In the genomic region with DNA sequence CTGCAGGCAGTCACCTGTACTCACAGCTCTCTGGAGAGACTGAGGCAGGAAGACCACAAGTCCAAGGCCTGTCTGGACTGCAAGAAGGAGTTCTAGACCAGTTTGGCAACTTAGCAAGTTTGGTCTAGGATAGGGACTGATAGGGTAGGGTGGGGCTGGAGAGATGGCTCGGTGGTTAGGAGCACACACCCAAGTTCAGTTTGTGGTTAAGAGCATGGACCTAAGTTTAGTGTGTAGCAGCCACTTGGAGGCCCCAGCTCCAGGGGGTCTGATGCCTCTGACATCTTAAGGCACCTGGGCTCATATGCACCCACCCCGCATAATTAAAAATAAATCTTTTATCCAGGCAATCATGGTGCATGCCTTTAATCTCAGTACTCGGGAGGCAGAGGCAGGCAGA, we compare ENCODE assay signal across 24 mouse cellular contexts. TPM values are rescaled to one million over a fixed set of nuclear protein-coding genes. Genes with fewer than 3 reads are reported as not detected.
A peak's percentile ranks its signal among the peaks of the same experiment; 100 is the strongest.
DNase-seq lines count a peak whose midpoint lies in the region; ATAC-seq and TF ChIP-seq lines count a peak whose summit lies in the region.
"Had no signal": no experiment of that assay in that cellular context is flagged by ENCODE, and none has a peak within 500 bp of the region (broad histone marks: within the 10 kb centered on the region; RNA-seq: fewer than 3 reads in every experiment).

No protein-coding gene starts in this region.

- H3K4me2 ChIP-seq in neural tube, embryonic 12.5 days (replicated peaks) = no peak overlapping the region
- H3K4me2 ChIP-seq in neural tube, embryonic 15.5 days = no peak overlapping the region
- H3K4me2 ChIP-seq in liver, embryonic 14.5 days (ENCODE audit: low read depth) = peak overlapping the region; percentile 5; the same call in 1 of the 2 replicates
- H3K4me2 ChIP-seq: embryonic facial prominence, embryonic 12.5 days; forebrain, embryonic 15.5 days; neural tube, embryonic 13.5 days had no signal

- no peak overlapping the region for H3K4me3 ChIP-seq in neural tube, embryonic 12.5 days
- no peak overlapping the region for H3K4me3 ChIP-seq in neural tube, embryonic 15.5 days (replicated peaks)
- H3K4me3 ChIP-seq in liver, embryonic 14.5 days (ENCODE audit: insufficient read depth in 1 of 2, low read depth in 2 of 2, low read length in 2 of 2) = no peak overlapping the region
- H3K4me3 ChIP-seq: embryonic facial prominence, embryonic 12.5 days; erythroblast, embryonic 14.5 days; forebrain, embryonic 15.5 days; heart, embryonic 10.5 days; hindbrain, embryonic 10.5 days; layer of hippocampus, adult 2 months; neural tube, embryonic 13.5 days had no signal

- H3K9me3 ChIP-seq in neural tube, embryonic 12.5 days = no peaks in the 10 kb centered on the region
- no peaks in the 10 kb centered on the region for H3K9me3 ChIP-seq in neural tube, embryonic 15.5 days (replicated peaks)
- no peaks in the 10 kb centered on the region for H3K9me3 ChIP-seq in liver, embryonic 14.5 days (ENCODE audit: control insufficient read depth, low read length)
- H3K9me3 ChIP-seq: embryonic facial prominence, embryonic 12.5 days; forebrain, embryonic 15.5 days; heart, embryonic 10.5 days; hindbrain, embryonic 10.5 days; neural tube, embryonic 13.5 days had no signal

- no peaks in the 10 kb centered on the region for H3K4me1 ChIP-seq in neural tube, embryonic 12.5 days
- H3K4me1 ChIP-seq in neural tube, embryonic 15.5 days = no peaks in the 10 kb centered on the region; the same call in 1 of the 2 replicates
- peaks cover 23 to 44% of the 10 kb centered on the region in 2 experiments for H3K4me1 ChIP-seq in liver, embryonic 14.5 days (replicated peaks; ENCODE audit: control insufficient read depth in 2 of 2, insufficient read depth in 2 of 2, low read length in 1 of 2)
- H3K4me1 ChIP-seq: embryonic facial prominence, embryonic 12.5 days; forebrain, embryonic 15.5 days; heart, embryonic 10.5 days; hindbrain, embryonic 10.5 days had no signal

- TF ChIP-seq CTCF in liver, embryonic 14.5 days (IDR thresholded peaks at IDR 0.05; ENCODE audit: low read depth) = no peak

- ATAC-seq in neural tube, embryonic 12.5 days (ENCODE audit: low FRiP score, low read depth) = 0 out of 2 replicates have a peak, but pooled peaks have one; percentile 21
- no peak for ATAC-seq in neural tube, embryonic 15.5 days (ENCODE audit: low FRiP score)
- peak; percentile 79 for ATAC-seq in erythroid progenitor cell, adult 5-6 weeks (replicated peaks; ENCODE audit: low FRiP score, poor library complexity, severe bottlenecking)
- peak; percentile 80 for ATAC-seq in liver, embryonic 14.5 days (ENCODE audit: insufficient read depth)
- ATAC-seq: forebrain, embryonic 15.5 days; hindbrain, embryonic 16.5 days had no signal

- intact Hi-C loops in left cerebral cortex, postnatal 14 days (cut with DNase I) = loop anchor here (10.0 kb wide), 1 partner anchor 292 kb away; no protein-coding TSS in a partner anchor

- no peak overlapping the region for H3K9ac ChIP-seq in neural tube, embryonic 12.5 days
- no peak overlapping the region for H3K9ac ChIP-seq in neural tube, embryonic 15.5 days (replicated peaks)
- H3K9ac ChIP-seq in liver, embryonic 14.5 days (replicated peaks) = no peak overlapping the region
- H3K9ac ChIP-seq: embryonic facial prominence, embryonic 12.5 days; forebrain, embryonic 15.5 days; neural tube, embryonic 13.5 days had no signal

- H3K27ac ChIP-seq in neural tube, embryonic 12.5 days = no peak overlapping the region
- no peak overlapping the region for H3K27ac ChIP-seq in neural tube, embryonic 15.5 days (replicated peaks)
- H3K27ac ChIP-seq in liver, embryonic 14.5 days = peak overlapping the region; percentile 27
- H3K27ac ChIP-seq: embryonic facial prominence, embryonic 12.5 days; forebrain, embryonic 15.5 days; heart, embryonic 10.5 days; hindbrain, embryonic 10.5 days; kidney, postnatal 0 days; layer of hippocampus, adult 2 months; neural tube, embryonic 13.5 days had no signal

- TF ChIP-seq EP300 in liver, embryonic 14.5 days (IDR thresholded peaks at IDR 0.05; ENCODE audit: low read depth) = peak; percentile 43; the same call in 1 of the 2 replicates

- H3K27me3 ChIP-seq in neural tube, embryonic 12.5 days (replicated peaks) = no peaks in the 10 kb centered on the region
- no peaks in the 10 kb centered on the region for H3K27me3 ChIP-seq in neural tube, embryonic 15.5 days (replicated peaks)
- no peaks in the 10 kb centered on the region for H3K27me3 ChIP-seq in liver, embryonic 14.5 days (ENCODE audit: control insufficient read depth, insufficient read depth, low read length)
- H3K27me3 ChIP-seq: CH12.LX; embryonic facial prominence, embryonic 12.5 days; forebrain, embryonic 15.5 days; neural tube, embryonic 13.5 days had no signal

- WGBS in neural tube, embryonic 12.5 days = 90% methylated on average over 3 of the region's 3 CpGs
- 92% methylated on average over 3 of the region's 3 CpGs for WGBS in neural tube, embryonic 15.5 days
- WGBS in liver, embryonic 14.5 days (ENCODE audit: insufficient replicate concordance) = 14% methylated on average over 3 of the region's 3 CpGs

- no peaks in the 10 kb centered on the region for H3K36me3 ChIP-seq in neural tube, embryonic 12.5 days
- no peaks in the 10 kb centered on the region for H3K36me3 ChIP-seq in neural tube, embryonic 15.5 days
- H3K36me3 ChIP-seq in liver, embryonic 14.5 days (replicated peaks; ENCODE audit: control insufficient read depth, insufficient read depth, low read depth) = no peaks in the 10 kb centered on the region
- H3K36me3 ChIP-seq: embryonic facial prominence, embryonic 12.5 days; forebrain, embryonic 15.5 days; heart, embryonic 10.5 days; hindbrain, embryonic 10.5 days; neural tube, embryonic 13.5 days had no signal

- peak in 2 of 3 experiments; percentile 34 to 53 for DNase-seq in liver, embryonic 14.5 days (ENCODE audit: low read depth in 3 of 3, low spot score in 3 of 3)
- no peak for DNase-seq in right cerebral cortex, postnatal 36 days (ENCODE audit: low spot score in 2 of 2)
- DNase-seq in left cerebral cortex, postnatal 14 days (ENCODE audit: low spot score in 2 of 2) = no peak
- no peak for DNase-seq in adrenal gland, adult 8-10 months
- DNase-seq: adrenal gland, postnatal 25 days; cerebellum, adult 9-11 months; kidney, adult 11 months; lung, adult 18-20 months; thymus, adult 18-20 months; thymus, postnatal 36 days had no signal

RNA-seq across cellular contexts. Expression of a gene that starts 21.5 kb away (rescaled TPM):
- polyA plus RNA-seq in neural tube, embryonic 12.5 days (2016; fragmentation: Nextera tagmentation; extraction: Ambion mirVana) = 0.70 and 0.86 TPM in 2 replicates
- polyA plus RNA-seq in neural tube, embryonic 15.5 days (2015; fragmentation: Nextera tagmentation; extraction: Ambion mirVana) = 1.6 and 1.7 TPM in 2 replicates
- not detected in 2 replicates for total RNA-seq in erythroid progenitor cell, adult 5-6 weeks (2015; ENCODE audit: low replicate concordance)
- total RNA-seq in erythroid progenitor cell, adult 5-6 weeks (2017; ENCODE audit: low replicate concordance) = not detected in 2 replicates
- polyA plus RNA-seq in liver, embryonic 14.5 days (2012; rRNA removed) = 0.04 and 0.05 TPM in 2 replicates
- polyA plus RNA-seq in liver, embryonic 14.5 days (2014; fragmentation: Nextera tagmentation; extraction: Ambion mirVana) = not detected in 2 replicates
- under 1 TPM; 0.26 to 0.44 TPM for total RNA-seq in left cerebral cortex, postnatal 14 days (2021)
- 1 to 10 TPM in 1 of 4 experiments, under 1 TPM in 3; 0.12 to 1.1 (median 0.60) TPM for total RNA-seq in adrenal gland, adult 8-10 months (2022)
- total RNA-seq: gastrocnemius, postnatal 10 days had no signal
- polyA plus RNA-seq: erythroblast, embryonic 14.5 days had no signal

RNA-seq across cellular contexts. Expression of a gene that starts 42.3 kb away (rescaled TPM):
- polyA plus RNA-seq in neural tube, embryonic 12.5 days (2016; fragmentation: Nextera tagmentation; extraction: Ambion mirVana) = 17.2 and 18.1 TPM in 2 replicates
- polyA plus RNA-seq in neural tube, embryonic 15.5 days (2015; fragmentation: Nextera tagmentation; extraction: Ambion mirVana) = 11.0 and 11.9 TPM in 2 replicates
- 18.4 and 23.8 TPM in 2 replicates for total RNA-seq in erythroid progenitor cell, adult 5-6 weeks (2015; ENCODE audit: low replicate concordance)
- total RNA-seq in erythroid progenitor cell, adult 5-6 weeks (2017; ENCODE audit: low replicate concordance) = 17.7 and 22.2 TPM in 2 replicates
- 9.6 and 13.3 TPM in 2 replicates for polyA plus RNA-seq in liver, embryonic 14.5 days (2012; rRNA removed)
- 6.6 and 7.1 TPM in 2 replicates for polyA plus RNA-seq in liver, embryonic 14.5 days (2014; fragmentation: Nextera tagmentation; extraction: Ambion mirVana)
- total RNA-seq in left cerebral cortex, postnatal 14 days (2021) = 10 to 100 TPM; 44.5 to 44.8 TPM
- 10 to 100 TPM; 27.4 to 40.7 (median 31.9) TPM for total RNA-seq in adrenal gland, adult 8-10 months (2022)

RNA-seq across cellular contexts. Expression of a gene that starts 42.6 kb away (rescaled TPM):
- 33.0 and 33.1 TPM in 2 replicates for polyA plus RNA-seq in neural tube, embryonic 12.5 days (2016; fragmentation: Nextera tagmentation; extraction: Ambion mirVana)
- polyA plus RNA-seq in neural tube, embryonic 15.5 days (2015; fragmentation: Nextera tagmentation; extraction: Ambion mirVana) = 27.6 and 28.9 TPM in 2 replicates
- total RNA-seq in erythroid progenitor cell, adult 5-6 weeks (2015; ENCODE audit: low replicate concordance) = 2.9 and 4.2 TPM in 2 replicates
- total RNA-seq in erythroid progenitor cell, adult 5-6 weeks (2017; ENCODE audit: low replicate concordance) = 3.7 TPM in 1 of 2 replicates, not detected in the other
- 4.2 and 5.1 TPM in 2 replicates for polyA plus RNA-seq in liver, embryonic 14.5 days (2012; rRNA removed)
- polyA plus RNA-seq in liver, embryonic 14.5 days (2014; fragmentation: Nextera tagmentation; extraction: Ambion mirVana) = 12.0 and 13.7 TPM in 2 replicates
- 10 to 100 TPM; 16.2 to 17.5 TPM for total RNA-seq in left cerebral cortex, postnatal 14 days (2021)
- total RNA-seq in adrenal gland, adult 8-10 months (2022) = 10 to 100 TPM; 20.3 to 25.9 (median 23.5) TPM

RNA-seq across cellular contexts. Expression of a gene that starts 57.2 kb away (rescaled TPM):
- 249 and 259 TPM in 2 replicates for polyA plus RNA-seq in neural tube, embryonic 12.5 days (2016; fragmentation: Nextera tagmentation; extraction: Ambion mirVana)
- 137 and 161 TPM in 2 replicates for polyA plus RNA-seq in neural tube, embryonic 15.5 days (2015; fragmentation: Nextera tagmentation; extraction: Ambion mirVana)
- 104 and 179 TPM in 2 replicates for total RNA-seq in erythroid progenitor cell, adult 5-6 weeks (2015; ENCODE audit: low replicate concordance)
- 74.6 and 104 TPM in 2 replicates for total RNA-seq in erythroid progenitor cell, adult 5-6 weeks (2017; ENCODE audit: low replicate concordance)
- polyA plus RNA-seq in liver, embryonic 14.5 days (2012; rRNA removed) = 52.3 and 57.4 TPM in 2 replicates
- 79.2 and 88.7 TPM in 2 replicates for polyA plus RNA-seq in liver, embryonic 14.5 days (2014; fragmentation: Nextera tagmentation; extraction: Ambion mirVana)
- total RNA-seq in left cerebral cortex, postnatal 14 days (2021) = 100 to 1,000 TPM; 134 to 143 TPM
- total RNA-seq in adrenal gland, adult 8-10 months (2022) = 100 to 1,000 TPM; 186 to 233 (median 219) TPM

Comparison
In these comparisons a context has a peak if more than half of its experiments do, and no peak if none do; other contexts are left out.
1. DNase-seq: peak in liver, embryonic 14.5 days (2 of 3); none in right cerebral cortex, postnatal 36 days (0 of 2), left cerebral cortex, postnatal 14 days (0 of 2) and adrenal gland, adult 8-10 months (single experiment).